Mouse (Mus musculus) spleen, adult 10 weeks (tissue): ENCODE results near the gene Helt. TPM values are rescaled to one million over a fixed set of nuclear protein-coding genes. Genes with fewer than 3 reads are reported as not detected.

Experiments
- polyA plus RNA-seq: library from polyadenylated mRNA; stranded (reverse); fragments of 350-450 nt; fragmentation: Illumina TruSeq; extraction: RNeasy Lipid Tissue Mini Kit (QIAGEN cat#74804); gene quantifications from one replicate; pipeline ENCODE4 v1.2.3, GENCODE M21; 2015; ENCODE audit warnings: low replicate concordance; ENCODE audit not compliant: insufficient read depth

The Helt gene
- polyA plus RNA-seq, result not detected

GRCm38 (mm10) chr8:46294181-46294892, at the start of gene Helt:
TSS of gene Helt (minus strand) at chr8:46294671.

Other genes starting within 250 kb of the Helt start
- gene Cfap97, start 142.9 kb downstream of the Helt start, polyA plus RNA-seq, result 28.4 TPM
- gene Snx25, start 142.5 kb downstream of the Helt start, polyA plus RNA-seq, result 37.8 TPM
- 76.0 TPM for gene Slc25a4, start 83.4 kb downstream of the Helt start, polyA plus RNA-seq
- 21.8 TPM for gene Acsl1, start 176.4 kb upstream of the Helt start, polyA plus RNA-seq